Mouse (Mus musculus) regulatory T cell (primary cell): ENCODE results near the gene Nrl.

Source experiments
- in situ Hi-C: fragments of 300-600 bp; cut with MboI, MseI; formaldehyde crosslinking; loops from one replicate; pipeline ENCODE4 v1.15.1; 2025; ENCODE audit warnings: high pct_unique_total_duplicates

Gene Nrl

DNA sequence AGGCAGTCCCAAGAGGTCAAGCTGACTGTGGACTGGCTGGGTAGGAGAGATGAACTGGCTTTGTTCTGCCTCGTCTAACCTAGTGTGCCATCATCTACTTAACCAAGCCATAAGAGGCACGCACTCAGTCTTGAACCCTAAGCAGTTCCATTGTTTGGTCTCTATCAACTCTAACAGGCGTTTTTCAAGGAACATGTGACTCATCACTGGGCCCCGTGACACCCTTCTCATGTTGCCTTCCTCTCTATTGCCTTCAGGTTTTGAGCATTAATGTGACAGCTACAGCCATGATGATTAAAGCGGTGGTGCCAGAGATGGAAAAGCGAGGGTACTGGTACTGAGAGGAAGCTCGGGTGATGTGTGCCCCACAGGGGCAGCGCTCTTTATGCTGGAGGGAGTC lies 37.9 kb downstream of the Nrl start:
- in situ Hi-C loops: no loop called here

DNA sequence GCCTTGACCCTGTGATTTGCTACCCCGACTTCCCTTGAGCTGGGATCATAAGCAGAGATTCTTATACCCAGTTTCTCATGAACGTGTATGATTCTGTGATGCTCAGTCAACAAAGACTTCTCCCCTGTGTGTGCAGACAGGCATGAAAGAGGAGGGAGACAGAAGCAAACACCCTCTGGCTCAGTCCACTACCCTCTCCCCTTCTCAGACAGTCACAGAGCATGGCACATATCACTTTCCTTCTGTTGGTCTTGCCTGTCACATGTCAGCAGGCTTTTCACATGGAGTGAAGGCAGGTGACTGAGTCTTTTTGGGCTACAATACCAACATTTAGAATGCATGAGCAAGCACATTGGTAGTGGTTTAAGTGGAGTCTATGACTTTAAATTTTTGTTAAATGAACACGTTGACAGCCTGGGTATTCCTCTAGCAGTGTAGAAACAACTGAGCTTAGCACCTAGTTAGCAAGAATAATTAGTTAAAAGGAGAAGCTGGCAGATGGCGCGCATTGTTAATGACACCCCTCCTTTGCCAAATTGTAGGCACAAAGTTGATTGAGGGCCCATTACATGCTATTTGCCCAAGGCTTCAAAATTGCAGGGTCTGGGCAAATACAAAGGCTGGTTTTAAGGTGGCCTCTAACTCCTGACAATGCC lies 40.2 kb downstream of the Nrl start:
- in situ Hi-C loops: no loop called here

DNA sequence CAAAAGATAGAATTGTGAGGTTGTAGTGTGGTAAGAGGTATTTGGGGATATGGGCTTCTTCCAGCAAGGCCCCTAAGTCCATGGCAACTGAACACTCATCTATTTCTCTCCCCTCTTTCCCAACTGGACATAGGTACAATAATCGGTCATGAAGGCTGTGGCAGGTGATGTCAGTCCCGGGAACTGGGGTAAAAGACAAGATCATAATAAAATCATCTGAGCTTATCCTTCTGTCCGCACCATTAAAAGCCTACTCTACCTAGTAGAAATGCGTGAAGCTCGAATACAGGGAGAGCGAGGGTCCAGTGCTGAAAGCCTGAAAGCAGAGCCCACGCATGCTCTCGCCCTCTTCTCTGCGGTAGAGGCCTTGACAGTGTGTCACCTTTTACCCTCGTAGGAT lies 45.2 kb downstream of the Nrl start:
- in situ Hi-C loops: no loop called here

DNA sequence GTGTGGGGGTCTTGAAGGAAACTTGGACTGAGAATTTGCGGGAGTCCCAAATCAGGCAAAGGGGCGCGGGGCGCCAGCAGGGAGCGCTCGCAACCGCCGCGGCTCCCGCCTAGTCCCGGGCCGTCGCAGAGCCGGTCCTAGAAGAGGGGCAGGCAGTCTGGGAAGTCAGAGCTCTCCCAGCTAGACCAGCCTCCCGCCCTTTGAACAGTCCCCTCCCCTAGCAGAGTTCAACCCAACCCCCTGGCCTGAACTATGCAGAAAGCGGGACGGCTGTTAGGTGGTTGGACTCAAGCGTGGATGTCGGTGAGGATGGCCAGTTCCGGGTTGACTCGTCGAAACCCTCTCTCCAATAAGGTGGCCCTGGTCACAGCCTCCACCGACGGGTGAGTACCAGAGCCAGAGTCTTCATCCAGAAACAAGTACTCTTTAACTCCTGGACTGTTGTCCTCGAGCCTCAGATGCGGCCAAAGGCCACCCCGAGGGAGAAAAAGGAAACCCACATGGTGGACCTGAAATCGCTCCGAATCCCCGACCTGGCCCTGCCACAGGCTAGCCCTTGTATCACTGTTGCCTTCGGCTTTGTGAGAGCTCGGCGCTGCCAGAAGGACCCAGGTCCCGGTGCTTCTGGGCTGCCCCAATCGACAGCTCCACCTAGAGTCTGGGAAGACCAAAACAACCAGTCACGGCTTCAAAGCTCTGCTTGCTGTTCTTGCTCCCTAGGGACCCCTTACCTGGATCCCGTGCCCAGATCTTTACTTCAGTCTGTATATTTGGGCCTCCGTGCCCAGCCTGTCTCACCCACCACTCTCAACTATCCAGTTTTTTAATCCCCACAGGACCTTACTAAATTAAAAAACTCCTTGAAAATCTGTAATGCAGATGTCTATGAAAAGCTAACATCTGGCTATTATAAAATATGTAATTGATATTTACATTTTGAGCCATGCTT lies 45.9 kb downstream of the Nrl start, which contains the start of gene Dhrs4:
Gene Dhrs4 (plus strand): TSS at position 108 of the 949 bp plus-strand sequence.
- in situ Hi-C loops: no loop called here

DNA sequence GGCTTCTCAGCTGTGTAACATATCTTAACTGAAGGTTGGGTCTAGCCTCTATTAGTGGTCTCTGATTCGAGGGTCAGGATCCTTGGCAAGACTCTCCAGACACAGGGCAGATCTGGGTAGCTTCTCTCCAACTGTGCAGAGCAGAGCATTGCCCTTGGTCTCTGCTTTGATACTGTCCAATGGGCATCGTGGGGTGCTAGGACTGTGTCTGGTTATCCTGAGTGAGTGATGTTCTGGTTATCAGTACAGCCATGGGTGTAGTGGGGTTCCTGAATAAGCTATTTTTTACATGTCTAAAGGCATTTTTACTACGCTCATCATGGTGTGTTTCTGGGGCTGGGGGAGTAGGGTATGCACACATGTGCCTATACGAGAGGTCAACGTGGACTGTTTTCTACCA lies 47.0 kb downstream of the Nrl start:
- in situ Hi-C loops: no loop called here

DNA sequence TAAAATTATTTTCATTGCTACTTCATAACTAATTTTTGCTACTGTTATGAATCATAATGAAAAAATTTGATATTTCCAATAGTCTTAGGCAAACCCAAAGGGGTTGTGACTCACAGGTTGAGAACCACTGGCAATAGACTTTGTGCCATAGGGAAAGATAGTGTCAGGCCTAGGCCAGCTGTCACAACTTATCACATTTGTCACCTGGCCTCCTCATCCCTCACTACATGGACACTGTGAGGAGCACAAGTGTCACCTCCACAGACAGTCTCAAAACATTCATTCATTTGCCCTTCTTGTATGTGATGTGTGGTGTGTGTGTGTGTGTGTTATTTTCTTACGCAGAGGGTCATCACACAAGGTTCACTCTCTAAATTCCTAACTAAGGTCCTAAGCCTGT lies 47.4 kb downstream of the Nrl start:
- in situ Hi-C loops: no loop called here

DNA sequence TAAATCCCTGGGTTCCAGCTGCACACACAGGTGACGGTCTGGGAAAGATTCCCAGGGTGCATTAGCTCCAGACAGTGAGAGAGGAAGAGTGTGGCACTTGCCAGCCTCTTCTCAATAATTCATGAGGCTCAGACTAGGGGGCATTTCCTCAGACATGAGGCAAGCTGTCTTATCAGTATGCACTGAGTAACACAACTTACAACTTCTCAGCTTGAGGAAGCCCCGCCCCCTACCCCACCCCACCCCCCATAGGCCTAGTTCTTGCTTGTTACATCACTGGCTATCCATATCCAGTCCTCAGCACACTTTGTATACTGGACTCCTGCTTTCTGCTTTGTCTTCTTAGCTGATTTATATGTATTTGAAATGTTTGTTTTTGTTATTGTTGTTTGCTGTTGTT lies 49.1 kb downstream of the Nrl start:
- in situ Hi-C loops: no loop called here

DNA sequence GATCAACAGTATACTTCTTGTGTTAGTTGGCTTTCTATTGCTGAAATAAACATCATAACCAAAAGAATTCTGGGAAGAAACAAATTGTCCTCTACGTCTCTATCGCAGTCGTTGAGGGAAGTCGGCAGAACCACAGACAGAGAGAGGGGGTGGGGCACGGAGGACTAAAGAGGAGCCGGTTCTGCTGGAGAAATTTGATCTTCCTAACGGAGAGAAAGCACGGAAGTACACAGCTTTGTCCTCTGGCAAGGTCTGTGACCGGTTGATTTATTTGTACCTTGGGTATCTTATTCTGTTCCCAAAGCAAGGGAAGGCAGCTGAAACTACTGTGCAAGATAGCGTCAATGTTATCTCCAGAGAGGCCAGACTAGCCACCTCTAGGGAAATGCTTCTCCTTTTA lies 54.0 kb downstream of the Nrl start:
- in situ Hi-C loops: no loop called here

DNA sequence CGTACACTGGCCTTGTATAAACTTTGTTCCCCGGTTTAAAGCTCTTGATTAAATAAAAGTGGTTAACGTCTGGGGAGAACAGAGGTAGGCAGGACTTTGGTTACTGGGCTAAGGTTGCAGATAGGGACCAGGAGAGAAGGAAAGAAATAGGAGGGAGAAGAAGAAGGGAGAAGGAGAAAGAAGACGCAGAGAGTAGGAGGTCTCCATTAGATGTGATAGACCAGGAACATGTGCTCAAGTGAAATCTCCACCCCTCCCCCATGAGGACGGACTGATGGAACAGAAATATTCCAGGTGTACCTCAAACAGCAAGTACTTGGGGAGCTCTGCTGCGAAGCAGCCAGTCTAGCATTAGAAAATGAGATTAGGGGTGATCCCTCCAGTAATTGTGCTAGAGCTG lies 55.0 kb downstream of the Nrl start:
- in situ Hi-C loops: no loop called here

DNA sequence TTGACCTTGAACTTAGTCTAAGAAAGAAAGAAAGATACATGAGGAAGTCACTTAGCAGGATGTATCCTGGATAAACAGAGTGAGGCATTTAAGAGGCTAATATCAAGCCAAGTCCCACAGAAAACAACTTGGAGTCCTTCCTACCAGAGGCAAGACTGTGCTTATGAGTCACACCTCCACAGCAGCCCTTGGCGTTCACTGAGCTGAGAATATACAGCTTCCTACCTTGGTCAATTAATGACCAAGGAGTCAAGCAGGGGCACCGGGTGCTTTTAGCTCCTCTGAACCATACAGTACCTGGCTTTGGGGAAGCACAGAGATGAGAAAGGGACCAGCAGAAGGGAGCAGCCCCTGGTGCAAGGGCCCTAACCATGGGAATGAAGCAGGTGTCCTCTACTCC lies 55.7 kb downstream of the Nrl start:
- in situ Hi-C loops: no loop called here
